Mouse (Mus musculus) frontal cortex, adult (tissue): Measurements from ENCODE around the gene Mrpl33.
A peak's percentile ranks its signal among the peaks of the same experiment; 100 is the strongest.
"Not testable (repeated sequence)": the region's sequence is repeated elsewhere in the genome, so short reads cannot be mapped to it uniquely, and the experiment has no call there.

Experiments used
- ATAC-seq: cut with Nextera tagmentation; 2 replicates; pipeline ENCODE4 v1.9.2; 2017; ENCODE audit warnings: mild to moderate bottlenecking, moderate library complexity, mixed read lengths; ENCODE audit not compliant: low TSS enrichment

Gene Mrpl33

GRCm38 (mm10) chr5:31597430-31597944 is 752 bp downstream of the Mrpl33 start:
- ATAC-seq: no peak

GRCm38 (mm10) chr5:31598121-31598520 is 1.4 kb downstream of the Mrpl33 start:
- ATAC-seq: no peak

GRCm38 (mm10) chr5:31598579-31598978 is 1.8 kb downstream of the Mrpl33 start:
- no peak for ATAC-seq

- no peak for ATAC-seq
Measured at GRCm38 (mm10) chr5:31599161-31599560, 2.4 kb downstream of the Mrpl33 start.

- ATAC-seq: no peak
Measured at GRCm38 (mm10) chr5:31601162-31601722, 4.5 kb downstream of the Mrpl33 start.

- peak; percentile 96 for ATAC-seq
Measured at GRCm38 (mm10) chr5:31602377-31602776, 5.6 kb downstream of the Mrpl33 start.

GRCm38 (mm10) chr5:31603766-31604165 is 7.0 kb downstream of the Mrpl33 start:
- ATAC-seq: no peak

GRCm38 (mm10) chr5:31606151-31606550 is 9.4 kb downstream of the Mrpl33 start:
- no peak for ATAC-seq

GRCm38 (mm10) chr5:31610376-31611086 is 13.8 kb downstream of the Mrpl33 start:
- ATAC-seq: no peak

- no peak for ATAC-seq
Measured at GRCm38 (mm10) chr5:31611186-31611585, 14.5 kb downstream of the Mrpl33 start.

GRCm38 (mm10) chr5:31613852-31614286 is 17.1 kb downstream of the Mrpl33 start:
- peak; percentile 98 for ATAC-seq

- ATAC-seq: no peak
Measured at GRCm38 (mm10) chr5:31614339-31615025, 17.7 kb downstream of the Mrpl33 start.

GRCm38 (mm10) chr5:31620326-31620725 is 23.6 kb downstream of the Mrpl33 start:
- no peak for ATAC-seq

GRCm38 (mm10) chr5:31627117-31627516 is 30.4 kb downstream of the Mrpl33 start:
- ATAC-seq: no peak

- no peak for ATAC-seq
Measured at GRCm38 (mm10) chr5:31627562-31628526, 31.1 kb downstream of the Mrpl33 start.

GRCm38 (mm10) chr5:31628555-31628954 is 31.8 kb downstream of the Mrpl33 start:
- ATAC-seq: no peak

- no peak for ATAC-seq
Measured at GRCm38 (mm10) chr5:31630064-31630463, 33.3 kb downstream of the Mrpl33 start.

GRCm38 (mm10) chr5:31631169-31631568 is 34.4 kb downstream of the Mrpl33 start:
- not testable (repeated sequence) for ATAC-seq

- no peak for ATAC-seq
Measured at GRCm38 (mm10) chr5:31634161-31634560, 37.4 kb downstream of the Mrpl33 start.

- ATAC-seq: no peak
Measured at GRCm38 (mm10) chr5:31634679-31635078, 37.9 kb downstream of the Mrpl33 start.

GRCm38 (mm10) chr5:31636636-31637253 is 40.0 kb downstream of the Mrpl33 start:
- no peak for ATAC-seq
